Mouse (Mus musculus) heart, adult 18-20 months (tissue): Measurements from ENCODE around the gene Slc33a1. TPM values are rescaled to one million over a fixed set of nuclear protein-coding genes. Genes with fewer than 3 reads are reported as not detected.

ENCODE experiments used
- DNase-seq, 2 experiments: peaks; one replicate each; pipeline ENCODE4 v3.0.0; 2021 to 2022; ENCODE audit warnings: mixed read lengths in 1 of 2
- total RNA-seq, 2 experiments: library from RNA; stranded (reverse); gene quantifications; 2 replicates each; pipeline ENCODE4 v1.2.3; 2021

Gene Slc33a1
- total RNA-seq, 2 experiments from 2014 or later = 10.5 to 12.5 TPM

GRCm38 (mm10) chr3:63898581-63899308 lies 65.8 kb downstream of the Slc33a1 start:
- peak; percentile 57 to 75 for DNase-seq

GRCm38 (mm10) chr3:63897177-63897576 lies 67.4 kb downstream of the Slc33a1 start:
- DNase-seq = no peak

- DNase-seq = no peak
These were observed 68.3 kb downstream of the Slc33a1 start for GRCm38 (mm10) chr3:63896303-63896702.

- DNase-seq = no peak
These were observed 68.8 kb downstream of the Slc33a1 start for GRCm38 (mm10) chr3:63895786-63896185.

GRCm38 (mm10) chr3:63893677-63894076 lies 70.9 kb downstream of the Slc33a1 start:
- DNase-seq = no peak

- DNase-seq = no peak
These were observed 72.4 kb downstream of the Slc33a1 start for GRCm38 (mm10) chr3:63892154-63892553.

Other genes with a start within 250 kb of the Slc33a1 start
- under 1 TPM; 0.05 to 0.23 TPM for gene Plch1, start 65.3 kb downstream of the Slc33a1 start, total RNA-seq
- 10 to 100 TPM; 10.3 to 11.7 TPM for gene E130311K13Rik, start 35.3 kb downstream of the Slc33a1 start, total RNA-seq
- 10 to 100 TPM; 25.9 to 28.7 TPM for gene Gmps, start 11.3 kb upstream of the Slc33a1 start, total RNA-seq
- under 1 TPM in 1 of 2 experiments, not detected in 1; 0.08 TPM for gene Vmn2r1, start 116.8 kb upstream of the Slc33a1 start, total RNA-seq
- not detected for gene Vmn2r2, start 177.2 kb upstream of the Slc33a1 start, total RNA-seq